Mouse (Mus musculus) embryonic fibroblast, embryonic 13.5 days (primary cell): Measurements from ENCODE around the gene Snapc4. TPM values are rescaled to one million over a fixed set of nuclear protein-coding genes. Genes with fewer than 3 reads are reported as not detected.
"Not testable (repeated sequence)": the region's sequence is repeated elsewhere in the genome, so short reads cannot be mapped to it uniquely, and the experiment has no call there.

ENCODE experiments used
- H3K27ac ChIP-seq: 2 replicates; pipeline ENCODE4 v1.5.1; 2012; ENCODE audit warnings: low read length, control low read depth, inconsistent platforms; ENCODE audit not compliant: insufficient read depth
- H3K4me1 ChIP-seq: 2 replicates; pipeline ENCODE4 v1.6.1; 2011; ENCODE audit warnings: low read length; ENCODE audit not compliant: control insufficient read depth, insufficient read depth
- H3K4me3 ChIP-seq: 2 replicates; pipeline ENCODE4 v1.5.1; 2011; ENCODE audit warnings: mild to moderate bottlenecking, control low read depth, low read length; ENCODE audit not compliant: insufficient read depth
- CTCF ChIP-seq: IDR thresholded peaks from 2 replicates; pipeline ENCODE4 v1.5.1; 2011; ENCODE audit warnings: mild to moderate bottlenecking, control low read depth, low read length, moderate library complexity, borderline replicate concordance; ENCODE audit not compliant: insufficient read depth
- POLR2A ChIP-seq: IDR thresholded peaks from 2 replicates; pipeline ENCODE4 v1.6.1; 2011; ENCODE audit warnings: low read depth, mild to moderate bottlenecking, control low read depth, low read length, moderate library complexity
- polyA plus RNA-seq: library from polyadenylated mRNA; stranded (reverse); fragments of >200 nt; gene quantifications from 2 replicates; pipeline ENCODE4 v1.2.4, GENCODE M21; 2011; ENCODE audit warnings: low read depth; ENCODE audit not compliant: missing spikeins, insufficient read length

Gene Snapc4
- polyA plus RNA-seq, 1 experiment: 27.4 TPM

DNA sequence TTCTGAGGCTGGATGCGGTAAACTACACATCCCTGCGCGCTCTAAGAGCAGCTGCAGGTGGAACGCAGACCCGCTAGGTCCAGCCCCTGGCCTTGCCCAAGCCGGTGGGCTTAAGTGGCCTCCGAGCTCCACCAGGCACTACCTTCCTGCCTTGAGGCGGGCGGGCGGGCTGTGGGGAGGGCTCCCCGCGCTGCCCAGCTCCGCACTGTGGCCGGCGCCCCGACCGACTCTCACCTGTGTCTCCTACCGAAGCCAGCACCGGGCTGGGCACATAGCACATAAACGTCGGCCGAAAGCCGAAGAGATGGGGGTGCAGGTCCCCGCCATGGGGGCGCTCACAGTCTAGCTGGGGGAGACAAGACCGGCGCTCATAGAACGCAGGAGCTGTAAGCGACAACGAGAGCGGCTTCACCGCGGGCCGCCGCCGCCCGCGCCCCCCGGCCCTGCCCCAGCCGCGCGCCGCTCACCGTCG is 8.3 kb upstream of the Snapc4 start:
- Histone ChIP-seq H3K4me3 (peak overlapping the region; percentile 94), H3K4me1 (0 out of 2 replicates have a peak, but pooled peaks cover 7% of the 10 kb centered on the region), H3K27ac (no peak overlapping the region)
- TF ChIP-seq POLR2A: no peak
- no peak for TF ChIP-seq CTCF

DNA sequence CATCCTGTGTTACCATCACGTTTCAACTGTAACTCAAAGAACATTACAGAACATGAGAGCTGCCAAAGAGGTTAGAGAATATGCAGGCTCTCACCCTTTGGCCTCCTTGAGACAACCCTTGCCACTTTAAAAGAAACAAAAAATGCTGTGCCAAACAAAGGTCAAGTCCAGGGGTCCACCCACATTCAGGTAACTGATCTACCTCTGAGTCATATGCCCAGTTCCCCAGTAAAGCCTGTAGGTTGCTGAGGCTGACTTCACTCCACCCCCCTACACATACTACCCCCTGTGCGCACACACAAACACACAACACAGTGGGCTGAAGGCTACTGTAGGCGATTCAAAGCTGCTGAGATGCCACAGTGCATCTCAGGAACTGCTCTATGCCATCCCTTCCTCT is 7.3 kb upstream of the Snapc4 start:
- Histone ChIP-seq H3K27ac (no peak overlapping the region), H3K4me1 (0 out of 2 replicates have a peak, but pooled peaks cover 7% of the 10 kb centered on the region), H3K4me3 (peak overlapping the region; percentile 94)
- TF ChIP-seq CTCF (no peak), POLR2A (no peak)

DNA sequence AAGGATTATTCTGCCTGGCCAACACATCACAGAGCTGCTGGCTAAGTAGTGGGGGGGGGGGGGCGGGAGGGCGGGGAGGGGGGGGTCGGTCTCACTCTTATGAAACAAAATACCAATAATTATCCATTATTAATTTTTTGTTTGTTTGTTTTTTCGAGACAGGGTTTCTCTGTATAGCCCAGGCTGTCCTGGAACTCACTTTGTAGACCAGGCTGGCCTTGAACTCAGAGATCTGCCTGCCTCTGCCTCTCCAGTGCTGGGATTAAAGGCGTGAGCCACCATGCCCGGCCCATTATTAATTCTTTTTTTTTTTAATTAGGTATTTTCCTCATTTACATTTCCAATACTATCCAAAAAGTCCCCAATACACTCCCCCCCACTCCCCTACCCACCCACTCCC is 418 bp upstream of the Snapc4 start:
- H3K27ac ChIP-seq, H3K4me1 ChIP-seq: not testable (repeated sequence)
- peak overlapping the region; percentile 74 for H3K4me3 ChIP-seq

DNA sequence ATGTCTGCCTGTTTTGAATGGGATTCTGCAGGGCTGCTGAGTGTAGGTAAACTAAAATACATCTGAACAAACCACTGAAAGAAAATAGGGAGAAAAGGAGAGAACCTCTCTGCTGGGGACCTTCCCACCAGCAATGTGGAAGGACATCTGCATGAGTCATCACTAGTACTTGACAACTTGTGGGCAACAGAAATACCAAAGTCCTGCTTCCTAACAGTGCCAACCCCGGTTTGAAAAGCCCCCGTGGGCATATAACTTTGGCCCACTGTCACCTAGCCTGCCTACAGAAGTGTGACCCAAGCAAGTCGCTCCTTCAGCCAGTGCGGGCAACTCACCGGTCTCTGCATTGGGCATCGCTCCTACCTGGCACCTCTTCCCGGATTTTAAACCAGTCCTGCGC is 8.1 kb downstream of the Snapc4 start:
- TF ChIP-seq POLR2A: no peak
- no peak for TF ChIP-seq CTCF

DNA sequence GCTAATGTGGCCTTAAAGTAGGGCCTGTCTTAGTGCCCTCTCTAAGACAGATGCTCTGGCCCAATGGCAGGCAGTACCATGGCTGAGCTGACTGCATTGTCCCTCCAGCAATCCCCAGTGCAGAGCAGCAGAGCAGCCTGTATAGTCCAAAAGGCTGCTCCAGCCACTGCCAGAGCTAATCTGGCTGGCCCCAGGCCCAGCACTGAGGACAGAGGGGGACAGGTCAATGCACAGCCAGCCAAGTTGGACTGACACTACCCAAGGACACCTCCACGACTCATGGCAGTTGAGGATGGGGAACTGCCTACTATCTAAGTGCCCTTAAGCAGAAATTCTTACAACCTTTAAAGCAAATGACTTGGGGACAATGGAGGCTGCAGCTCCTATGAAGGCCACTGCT is 11.9 kb downstream of the Snapc4 start:
- Histone ChIP-seq H3K4me3 (no peak overlapping the region), H3K4me1 (peaks cover 9% of the 10 kb centered on the region), H3K27ac (no peak overlapping the region)
- TF ChIP-seq CTCF: no peak
- TF ChIP-seq POLR2A: no peak

More for the DNA sequence above, 8.1 kb downstream of the Snapc4 start:
- Histone ChIP-seq H3K4me1 (peaks cover 9% of the 10 kb centered on the region), H3K4me3 (no peak overlapping the region), H3K27ac (no peak overlapping the region)

DNA sequence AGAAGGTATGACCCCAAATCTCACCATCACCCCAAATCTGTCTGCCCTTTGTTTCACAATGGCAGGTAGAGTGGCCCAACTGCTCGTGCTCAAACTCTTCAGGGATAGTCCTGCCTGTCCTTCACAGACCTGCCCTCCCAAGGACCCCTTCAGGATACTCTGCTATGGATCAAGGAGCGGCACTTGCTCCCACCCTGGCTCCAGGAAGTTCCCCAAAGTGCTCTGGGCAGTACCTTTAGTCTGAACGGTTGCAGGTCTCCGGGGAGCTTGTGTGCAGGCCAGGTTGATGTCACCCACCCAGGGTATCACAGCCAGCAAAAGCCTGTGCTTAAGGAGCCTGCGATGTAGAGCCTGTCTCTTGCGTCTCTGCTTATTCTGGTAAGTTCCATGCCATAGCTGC is 12.5 kb downstream of the Snapc4 start:
- no peak for TF ChIP-seq CTCF
- TF ChIP-seq POLR2A: no peak
- no peak overlapping the region for H3K4me3 ChIP-seq
- H3K27ac ChIP-seq: no peak overlapping the region
- peaks cover 9% of the 10 kb centered on the region for H3K4me1 ChIP-seq

DNA sequence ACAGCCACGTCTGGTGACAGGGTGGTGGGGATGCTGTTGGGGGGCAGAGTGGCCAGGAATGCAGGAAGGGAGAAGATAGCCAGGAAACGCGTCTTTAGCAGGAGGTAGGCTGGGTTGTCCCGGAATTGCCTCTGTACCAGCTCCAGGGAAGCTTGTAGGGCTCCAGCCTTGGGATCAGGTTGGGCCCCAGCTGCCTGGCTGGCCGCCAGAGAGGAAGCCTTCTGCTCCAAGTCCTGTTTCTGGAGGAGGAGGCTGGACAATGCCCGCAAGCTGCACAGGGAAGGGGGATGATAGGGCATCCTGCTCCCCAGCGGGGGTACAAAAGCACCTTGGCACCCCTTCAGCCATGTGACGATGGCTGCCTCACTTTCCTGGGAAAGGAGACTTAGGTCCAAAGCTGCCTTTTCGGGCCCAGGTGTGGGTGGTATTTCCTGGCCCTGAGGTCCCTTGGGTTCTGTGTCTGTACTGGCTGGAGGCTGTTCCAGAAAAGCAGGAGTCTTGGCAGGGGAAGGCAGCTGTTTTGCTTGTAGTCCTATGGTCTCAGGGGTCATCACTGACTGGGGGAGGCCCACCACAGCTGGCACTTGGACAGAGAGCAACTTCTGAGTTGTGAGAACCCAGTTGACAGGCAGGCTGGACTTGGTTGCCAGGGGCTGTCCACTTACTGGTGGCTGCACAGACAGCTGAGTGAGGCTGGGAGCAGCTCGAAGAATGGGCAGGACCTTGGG is 15.6 kb downstream of the Snapc4 start:
- no peaks in the 10 kb centered on the region for H3K4me1 ChIP-seq
- no peak overlapping the region for H3K4me3 ChIP-seq
- no peak overlapping the region for H3K27ac ChIP-seq
- no peak for TF ChIP-seq CTCF
- TF ChIP-seq POLR2A: no peak

DNA sequence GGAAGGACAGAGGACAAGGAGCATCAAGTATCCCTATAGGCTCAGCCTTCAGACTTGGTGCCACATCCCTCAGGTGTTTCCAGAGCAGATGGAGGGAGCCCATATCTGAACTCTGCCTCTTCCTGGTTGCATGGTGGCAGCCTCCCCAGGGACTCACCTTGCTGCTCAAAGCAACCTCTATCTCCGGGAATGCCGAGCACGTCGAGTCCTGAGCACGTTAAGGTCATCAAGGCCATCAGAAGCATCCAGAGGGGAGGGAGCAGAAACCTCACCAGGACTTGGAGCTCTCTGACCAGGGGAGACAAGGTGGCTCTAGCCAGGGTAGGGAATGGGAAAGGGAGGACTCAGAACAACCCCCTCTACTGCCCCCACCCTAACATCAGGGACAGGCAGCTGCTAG is 17.0 kb downstream of the Snapc4 start:
- TF ChIP-seq POLR2A (no peak), CTCF (no peak)
- no peak overlapping the region for H3K27ac ChIP-seq
- no peak overlapping the region for H3K4me3 ChIP-seq
- H3K4me1 ChIP-seq: no peaks in the 10 kb centered on the region

DNA sequence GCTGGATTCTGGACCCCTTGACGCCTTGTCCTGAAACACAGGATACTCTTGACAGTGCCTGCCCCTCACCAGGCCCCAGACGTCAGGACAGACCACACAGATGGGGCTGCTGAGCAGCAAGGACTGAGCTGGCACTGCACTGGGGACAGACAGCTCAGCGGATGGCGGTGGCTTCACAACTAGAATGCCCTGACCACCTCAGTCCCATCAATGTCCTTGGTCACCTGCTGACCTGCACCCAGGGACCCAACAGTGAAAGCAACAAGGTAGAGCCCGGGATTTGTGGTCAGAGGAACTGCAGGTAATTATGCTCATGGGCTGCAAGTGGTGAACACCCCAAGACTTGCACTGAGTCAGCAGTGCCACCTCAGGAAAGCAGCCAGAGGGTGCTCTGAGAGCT is 17.5 kb downstream of the Snapc4 start:
- H3K4me1 ChIP-seq: no peaks in the 10 kb centered on the region
- no peak overlapping the region for H3K27ac ChIP-seq
- TF ChIP-seq POLR2A: no peak
- no peak for TF ChIP-seq CTCF
- H3K4me3 ChIP-seq: no peak overlapping the region

DNA sequence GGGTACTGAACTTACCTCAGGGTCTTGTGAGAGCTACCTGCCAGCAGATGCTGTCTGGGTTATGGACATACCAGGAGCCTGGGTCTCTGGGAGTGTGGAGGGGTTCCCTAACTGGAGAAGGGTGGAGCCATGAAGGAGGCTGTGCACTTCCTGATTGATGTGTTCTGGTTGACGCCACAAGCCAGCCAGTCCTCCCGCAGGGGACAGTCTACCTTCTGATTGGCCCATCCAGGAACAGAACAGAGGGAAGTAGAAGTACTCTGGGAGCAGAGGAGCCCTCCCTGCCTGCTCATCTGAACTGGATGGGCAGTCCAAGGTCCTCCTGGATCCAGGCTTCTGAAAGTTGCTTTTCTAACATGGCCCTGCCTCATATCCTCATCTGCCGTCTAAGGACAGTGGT is 19.7 kb downstream of the Snapc4 start, which contains the start of gene Card9:
Gene Card9 (minus strand): TSS at position 147 of the 400 bp plus-strand sequence.
- TF ChIP-seq POLR2A (no peak), CTCF (no peak)
- Histone ChIP-seq H3K27ac (no peak within 1 kb of the TSS), H3K4me1 (no peaks in the 10 kb centered on the region), H3K4me3 (no peak within 1 kb of the TSS)
